Mouse (Mus musculus) lung, adult 2 months (tissue): ENCODE results near the gene Dolk.
A peak's percentile ranks its signal among the peaks of the same experiment; 100 is the strongest.

Experiments
- CTCF ChIP-seq: fragments of 200-500 bp; IDR thresholded peaks from 2 replicates; pipeline ENCODE4 v1.5.1; 2011; ENCODE audit warnings: mild to moderate bottlenecking, low read length, control low read depth; ENCODE audit not compliant: insufficient read depth
- POLR2A ChIP-seq: fragments of 200-500 bp; IDR thresholded peaks from 2 replicates; pipeline ENCODE4 v1.6.1; 2011; ENCODE audit warnings: low read depth, mild to moderate bottlenecking, control low read depth, low read length, borderline replicate concordance; ENCODE audit errors: extremely low read depth

DNA sequence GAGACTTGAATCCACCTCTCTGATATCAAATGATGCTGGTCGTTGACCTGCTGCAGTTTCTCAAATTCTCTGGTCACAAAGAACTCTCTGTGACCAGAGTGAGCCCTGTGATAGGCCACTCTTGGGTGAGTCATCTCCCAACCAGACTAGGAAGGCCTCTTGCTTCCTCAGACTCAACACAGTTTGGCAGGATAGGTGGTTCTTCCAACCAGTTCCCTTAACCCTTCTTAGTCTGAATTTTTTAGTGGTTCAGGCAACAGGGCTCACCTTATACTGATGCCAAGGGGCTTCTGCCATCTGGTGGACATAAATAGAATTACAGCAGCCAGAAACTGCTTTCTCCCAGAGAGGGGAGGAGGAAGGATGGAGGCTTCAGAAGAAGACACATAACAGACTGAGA lies 16.0 kb downstream of the Dolk start:
- TF ChIP-seq CTCF (peak; percentile 31; the same call in 1 of the 2 replicates), POLR2A (no peak)
